Mouse (Mus musculus) liver, embryonic 14.5 days (tissue): ENCODE data around the gene Pyroxd2. TPM values are rescaled to one million over a fixed set of nuclear protein-coding genes. Genes with fewer than 3 reads are reported as not detected.
A peak's percentile ranks its signal among the peaks of the same experiment; 100 is the strongest.

Experiments used
- ATAC-seq: fragments of 200-750 bp; cut with Nextera tagmentation; 2 replicates; pipeline ENCODE4 v1.8.0; 2017; ENCODE audit warnings: moderate number of reproducible peaks, mild to moderate bottlenecking, moderate library complexity; ENCODE audit not compliant: insufficient read depth
- DNase-seq, 3 experiments: peaks; one replicate each; pipeline ENCODE4 v3.0.0-alpha.2; 2012 to 2013; ENCODE audit warnings: low read depth in 3 of 3, low spot score in 3 of 3
- H3K27ac ChIP-seq: fragments of 300-500 bp; sonication (generic); 2 replicates; pipeline ENCODE4 v1.5.1; 2014; ENCODE audit warnings: moderate library complexity, mild to moderate bottlenecking, control low read depth, inconsistent platforms
- H3K27me3 ChIP-seq: fragments of 300-500 bp; sonication (generic); 2 replicates; pipeline ENCODE4 v1.6.1; 2014; ENCODE audit warnings: mild to moderate bottlenecking, low read length, moderate library complexity; ENCODE audit not compliant: control insufficient read depth, insufficient read depth
- H3K36me3 ChIP-seq: fragments of 300-500 bp; sonication (generic); replicated peaks from 2 replicates; pipeline ENCODE4 v1.6.1; 2014; ENCODE audit warnings: low read depth; ENCODE audit not compliant: control insufficient read depth, insufficient read depth
- H3K4me1 ChIP-seq, 2 experiments: fragments of 200-500 bp in 1 of 2; fragments of 300-500 bp in 1 of 2; sonication (generic) in 1 of 2; replicated peaks; 2 replicates each; pipeline ENCODE4 v1.6.1; 2012 to 2014; ENCODE audit warnings: antibody characterized with exemption in 1 of 2, inconsistent platforms in 1 of 2, low read length in 1 of 2; ENCODE audit not compliant: control insufficient read depth in 2 of 2, insufficient read depth in 2 of 2
- H3K4me2 ChIP-seq: fragments of 300-500 bp; sonication (generic); 2 replicates; pipeline ENCODE4 v1.6.1; 2014; ENCODE audit warnings: low read depth, mild to moderate bottlenecking, control low read depth, moderate library complexity
- H3K4me3 ChIP-seq, 2 experiments: fragments of 200-500 bp in 1 of 2; fragments of 300-500 bp in 1 of 2; sonication (generic) in 1 of 2; 2 replicates each; pipeline ENCODE4 v1.5.1; 2012 to 2014; ENCODE audit warnings: low read depth in 2 of 2, low read length in 2 of 2, mild to moderate bottlenecking in 2 of 2, control low read depth in 1 of 2, inconsistent platforms in 1 of 2, moderate library complexity in 1 of 2; ENCODE audit not compliant: insufficient read depth in 1 of 2
- H3K9ac ChIP-seq: fragments of 300-500 bp; sonication (generic); replicated peaks from 2 replicates; pipeline ENCODE4 v1.6.1; 2014; ENCODE audit warnings: mild to moderate bottlenecking, control low read depth, moderate library complexity
- H3K9me3 ChIP-seq: fragments of 300-500 bp; sonication (generic); 2 replicates; pipeline ENCODE4 v1.6.1; 2016; ENCODE audit warnings: low read length, mixed read lengths; ENCODE audit not compliant: control insufficient read depth
- CTCF ChIP-seq: IDR thresholded peaks from 2 replicates; pipeline ENCODE4 v1.5.1; 2016; ENCODE audit warnings: antibody characterized with exemption, low read depth, control low read depth
- EP300 ChIP-seq: IDR thresholded peaks from 2 replicates; pipeline ENCODE4 v1.6.1; 2016; ENCODE audit warnings: antibody characterized with exemption, low read depth
- WGBS: fragments of 180-500 bp; shearing (Covaris S2); extraction: QIAGEN DNeasy Blood & Tissue Kit; methylation state at CpG from one replicate; pipeline ENCODE4 v1.1.7; 2014; ENCODE audit not compliant: insufficient replicate concordance; 5-methylcytosine and 5-hydroxymethylcytosine counted together
- polyA plus RNA-seq, 2 experiments: library from polyadenylated mRNA; depleted of rRNA in 1 of 2; stranded (reverse) in 1 of 2; unstranded in 1 of 2; fragments of >200 nt; fragmentation: Nextera tagmentation in 1 of 2; extraction: Ambion mirVana in 1 of 2; gene quantifications; 2 replicates each; pipeline versions ENCODE4 v1.2.1 to v1.2.3; 2012 to 2014

Pyroxd2 gene
- polyA plus RNA-seq, 2 experiments: 1.4 to 2.8 TPM

- no peaks in the 10 kb centered on the region for H3K27me3 ChIP-seq
- H3K27ac ChIP-seq: no peak overlapping the region
- TF ChIP-seq CTCF (no peak), EP300 (no peak)
- no peak overlapping the region for H3K9ac ChIP-seq
- peaks cover 4 to 23% of the 10 kb centered on the region in 2 experiments; a peak in 3 of 4 replicates for H3K4me1 ChIP-seq
- no peaks in the 10 kb centered on the region for H3K9me3 ChIP-seq
- no peak overlapping the region for H3K4me3 ChIP-seq
- no peak for DNase-seq
- no peaks in the 10 kb centered on the region for H3K36me3 ChIP-seq
- no peak overlapping the region for H3K4me2 ChIP-seq
- no peak for ATAC-seq
- 48% methylated on average over 6 of the region's 6 CpGs for whole genome bisulfite sequencing
Observed at GRCm38 (mm10) chr19:42756671-42757070, 4.1 kb upstream of the Pyroxd2 start.

- Histone ChIP-seq H3K27me3 (no peaks in the 10 kb centered on the region), H3K9ac (no peak overlapping the region), H3K4me2 (no peak overlapping the region), H3K9me3 (no peaks in the 10 kb centered on the region), H3K27ac (no peak overlapping the region), H3K4me3 (no peak overlapping the region), H3K4me1 (peaks cover 4 to 27% of the 10 kb centered on the region in 2 experiments; a peak in 3 of 4 replicates), H3K36me3 (no peaks in the 10 kb centered on the region)
- TF ChIP-seq CTCF (no peak), EP300 (no peak)
- DNase-seq: no peak
- no peak for ATAC-seq
- 68% methylated on average over 15 of the region's 15 CpGs for WGBS
Observed at GRCm38 (mm10) chr19:42755148-42755870, 2.7 kb upstream of the Pyroxd2 start.

- WGBS: 13% methylated on average over 11 of the region's 11 CpGs
- H3K9ac ChIP-seq: peak overlapping the region; percentile 18; the same call in 1 of the 2 replicates
- H3K4me3 ChIP-seq: no peak overlapping the region; a peak in 1 of 4 replicates
Observed at GRCm38 (mm10) chr19:42753141-42753917, 754 bp upstream of the Pyroxd2 start.

GRCm38 (mm10) chr19:42750196-42750595 lies 2.4 kb downstream of the Pyroxd2 start:
- Histone ChIP-seq H3K4me3 (no peak overlapping the region), H3K27ac (no peak overlapping the region), H3K36me3 (no peaks in the 10 kb centered on the region)

More at GRCm38 (mm10) chr19:42753141-42753917, 754 bp upstream of the Pyroxd2 start:
- DNase-seq (peak; percentile 40 to 43 (median 41)), ATAC-seq (peak; percentile 25; the same call in 1 of the 2 replicates)
- H3K27ac ChIP-seq: no peak overlapping the region; the same call in 1 of the 2 replicates
- no peaks in the 10 kb centered on the region for H3K36me3 ChIP-seq
- H3K9me3 ChIP-seq: no peaks in the 10 kb centered on the region
- no peaks in the 10 kb centered on the region for H3K27me3 ChIP-seq
- H3K4me2 ChIP-seq: peak overlapping the region; percentile 72
- H3K4me1 ChIP-seq: peaks cover 4 to 36% of the 10 kb centered on the region in 2 experiments; a peak in 3 of 4 replicates
- TF ChIP-seq CTCF (no peak), EP300 (no peak)

GRCm38 (mm10) chr19:42746702-42747101 lies 5.9 kb downstream of the Pyroxd2 start:
- Histone ChIP-seq H3K27me3 (no peaks in the 10 kb centered on the region), H3K9ac (no peak overlapping the region), H3K4me2 (no peak overlapping the region), H3K27ac (no peak overlapping the region), H3K4me3 (no peak overlapping the region), H3K9me3 (no peaks in the 10 kb centered on the region), H3K4me1 (peaks cover 14 to 43% of the 10 kb centered on the region in 2 experiments), H3K36me3 (no peaks in the 10 kb centered on the region)
- TF ChIP-seq CTCF: no peak
- TF ChIP-seq EP300: no peak
- ATAC-seq (no peak), DNase-seq (no peak)
- whole genome bisulfite sequencing: 70% methylated on average over 8 of the region's 8 CpGs

More at GRCm38 (mm10) chr19:42750196-42750595, 2.4 kb downstream of the Pyroxd2 start:
- DNase-seq: no peak
- H3K9ac ChIP-seq: no peak overlapping the region
- 63% methylated on average over 11 of the region's 11 CpGs for WGBS
- no peaks in the 10 kb centered on the region for H3K9me3 ChIP-seq
- no peaks in the 10 kb centered on the region for H3K27me3 ChIP-seq
- no peak for TF ChIP-seq CTCF
- no peak for TF ChIP-seq EP300
- H3K4me2 ChIP-seq: no peak overlapping the region
- H3K4me1 ChIP-seq: peaks cover 12 to 37% of the 10 kb centered on the region in 2 experiments
- no peak for ATAC-seq
